Mouse (Mus musculus) NIH3T3 (cell line): ENCODE measurements around the gene Cfdp1.

Experiments
- DNase-seq: peaks from one replicate; pipeline ENCODE4 v3.0.0-alpha.2; 2012; ENCODE audit warnings: low read depth

The Cfdp1 gene

DNA sequence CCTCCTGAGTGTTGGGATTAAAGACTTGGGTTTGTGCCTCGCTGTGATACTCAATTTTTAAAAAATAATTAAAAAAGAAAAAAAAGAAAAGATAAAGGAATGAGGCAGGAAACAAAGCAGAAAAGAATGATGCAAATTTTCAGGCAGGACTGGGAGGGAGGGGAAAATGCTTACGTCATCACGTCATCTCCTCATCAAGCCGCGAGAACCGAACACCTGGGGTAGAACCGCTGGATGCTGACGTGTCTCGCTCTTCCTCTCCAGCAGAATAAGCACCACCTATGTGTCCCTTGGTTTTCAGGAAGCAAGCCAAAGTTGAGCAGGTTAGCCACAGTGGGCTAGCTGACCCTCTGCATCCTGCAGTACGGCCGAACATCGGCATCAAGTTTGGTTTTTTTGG, 1.9 kb upstream of the Cfdp1 start:
- DNase-seq, result no peak

DNA sequence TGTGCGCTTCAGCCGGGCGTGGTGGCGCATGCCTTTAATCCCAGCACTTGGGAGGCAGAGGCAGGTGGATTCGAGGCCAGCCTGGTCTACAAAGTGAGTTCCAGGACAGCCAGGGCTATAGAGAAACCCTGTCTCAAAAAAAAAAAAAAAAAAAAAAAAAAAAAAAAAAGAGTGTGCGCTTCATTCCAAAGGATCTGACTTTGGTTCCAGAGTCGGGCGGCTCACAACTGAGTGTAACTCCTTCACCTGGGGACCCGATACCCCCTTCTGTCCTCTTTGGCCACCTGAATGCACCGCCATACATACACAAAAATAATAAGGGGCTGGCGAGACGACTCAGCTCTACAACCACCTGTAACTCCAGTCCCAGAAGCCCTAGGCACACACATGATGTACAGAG, 872 bp downstream of the Cfdp1 start:
- DNase-seq, result peak; percentile 2

DNA sequence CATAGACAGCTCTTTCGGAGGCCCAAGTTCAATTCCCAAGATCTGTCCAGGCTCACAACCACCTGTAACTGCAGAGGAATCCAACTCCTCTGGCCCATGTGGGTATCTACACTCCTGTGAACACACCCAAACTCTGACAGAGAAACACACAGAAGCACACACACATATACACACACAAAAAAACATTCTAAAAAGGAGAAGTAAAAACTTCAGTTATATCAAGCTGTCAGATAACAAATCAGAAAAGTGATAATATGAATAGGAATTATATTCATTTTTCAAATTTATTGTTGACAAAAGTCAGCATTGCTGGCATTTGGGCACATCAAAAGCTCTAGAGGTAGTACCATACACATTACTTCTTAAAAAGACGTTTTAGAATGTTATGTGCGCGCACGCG, 7.3 kb downstream of the Cfdp1 start:
- DNase-seq, result no peak

DNA sequence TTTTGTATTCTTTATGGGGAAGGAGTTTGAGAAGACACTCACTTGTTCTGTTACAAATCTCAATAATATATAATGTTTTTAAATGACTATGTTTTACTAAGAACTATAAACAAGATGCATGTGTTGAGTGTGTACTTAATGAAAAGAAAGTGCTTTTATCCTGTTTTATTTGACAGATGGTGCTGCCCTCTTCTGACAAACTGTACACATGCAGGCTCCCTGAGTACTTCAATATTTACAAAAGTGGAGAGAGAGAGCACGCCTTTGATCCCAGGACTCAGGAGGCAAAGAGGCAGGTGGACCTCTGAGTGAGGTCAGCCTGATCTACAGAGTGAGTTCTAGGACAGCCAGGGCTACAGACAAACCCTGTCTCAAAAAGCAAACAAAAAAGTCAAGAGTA, 18.6 kb downstream of the Cfdp1 start:
- peak; percentile 68 for DNase-seq

DNA sequence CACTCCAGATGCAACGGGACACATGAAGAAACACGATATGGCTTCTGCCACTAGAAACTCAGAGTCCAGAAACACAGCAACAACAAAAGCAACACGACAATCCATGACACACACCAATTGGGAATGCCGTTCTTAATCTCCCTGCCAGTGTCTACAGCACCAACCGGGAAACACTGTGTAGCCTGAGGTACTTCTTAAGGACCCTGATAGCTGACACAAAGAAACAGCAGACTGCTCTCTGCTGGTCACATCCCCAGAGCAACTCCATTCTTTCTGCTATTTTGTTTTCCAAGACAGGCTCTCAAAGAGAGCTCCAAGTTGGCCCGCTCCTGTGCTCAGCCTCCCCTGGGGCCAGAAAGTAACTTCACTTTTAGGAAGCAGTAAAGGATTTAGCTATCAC, 20.1 kb downstream of the Cfdp1 start:
- no peak for DNase-seq

DNA sequence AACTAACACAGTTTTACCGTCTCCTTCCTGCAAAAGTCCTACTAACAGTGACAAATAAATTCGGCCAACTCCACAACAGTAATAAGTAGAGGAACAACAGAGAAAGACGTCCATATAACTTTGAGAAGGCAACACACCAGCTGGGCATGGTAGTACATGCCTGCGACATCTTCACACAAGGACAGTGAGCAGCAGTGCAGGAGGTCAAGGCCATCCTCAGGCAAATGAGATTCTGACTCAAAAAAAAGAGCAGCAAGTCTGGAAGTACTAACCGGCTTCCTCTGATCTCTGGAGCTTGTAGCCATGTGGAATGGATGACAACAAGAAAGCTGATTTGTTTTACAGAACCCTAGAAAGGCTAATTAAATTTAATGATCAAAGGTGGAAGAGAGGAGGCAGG, 21.1 kb downstream of the Cfdp1 start:
- no peak for DNase-seq

DNA sequence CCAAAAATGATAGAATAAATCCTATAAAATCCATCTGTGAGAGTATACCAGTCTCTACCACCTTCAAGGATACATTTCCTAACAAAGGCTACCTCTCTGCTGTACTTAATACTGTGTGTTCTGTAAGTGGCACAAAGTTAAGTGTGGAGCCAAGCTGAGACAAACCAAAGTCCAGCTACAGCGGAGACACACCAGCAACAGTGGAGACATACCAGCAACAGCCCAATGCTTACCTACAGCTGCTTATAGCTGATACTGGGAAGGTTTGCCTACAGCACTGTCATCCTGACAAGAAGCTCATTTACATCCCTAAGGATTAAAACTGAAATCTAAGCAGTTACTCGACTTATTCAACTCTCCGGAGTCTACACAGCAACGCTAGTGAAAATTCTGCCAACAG, 22.1 kb downstream of the Cfdp1 start:
- no peak for DNase-seq

DNA sequence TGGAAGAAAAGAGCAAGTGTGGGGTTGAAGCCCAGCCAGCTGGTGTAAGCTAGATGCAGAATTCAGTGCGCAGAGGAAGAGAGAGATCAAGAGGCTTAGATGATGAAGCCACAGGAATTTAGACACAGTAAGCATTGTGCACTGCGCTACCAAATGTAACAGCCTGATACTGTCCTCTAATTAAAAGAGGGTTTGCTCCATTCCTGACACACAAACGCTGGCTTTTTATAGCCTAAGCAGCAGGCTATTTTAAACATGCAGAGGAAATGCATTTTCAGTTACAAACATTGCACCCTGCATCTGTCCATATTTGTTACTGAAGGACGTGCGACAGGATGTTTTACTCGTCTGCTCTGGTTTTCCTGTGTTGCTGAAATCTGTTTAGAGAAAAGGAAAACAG, 25.5 kb downstream of the Cfdp1 start:
- no peak for DNase-seq

DNA sequence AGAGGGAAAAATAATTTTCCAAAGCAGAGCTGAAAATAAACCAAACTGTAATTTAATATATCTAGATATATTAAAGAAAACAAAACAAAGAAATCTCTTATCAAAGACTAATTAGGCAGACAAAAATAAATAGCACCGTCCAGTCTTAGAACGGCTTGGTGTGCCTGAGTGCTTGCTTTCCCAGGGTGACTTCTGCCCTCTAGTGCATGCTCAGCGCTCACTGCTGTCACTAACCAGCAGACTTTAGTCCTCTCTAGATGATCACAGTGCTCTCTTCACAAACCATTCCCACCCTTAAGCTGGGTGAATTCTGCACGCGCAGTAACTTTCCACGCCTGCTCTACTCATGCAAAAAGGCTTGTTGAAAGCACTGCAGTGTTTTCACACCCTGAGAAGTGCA, 28.9 kb downstream of the Cfdp1 start:
- peak; percentile 30 for DNase-seq

DNA sequence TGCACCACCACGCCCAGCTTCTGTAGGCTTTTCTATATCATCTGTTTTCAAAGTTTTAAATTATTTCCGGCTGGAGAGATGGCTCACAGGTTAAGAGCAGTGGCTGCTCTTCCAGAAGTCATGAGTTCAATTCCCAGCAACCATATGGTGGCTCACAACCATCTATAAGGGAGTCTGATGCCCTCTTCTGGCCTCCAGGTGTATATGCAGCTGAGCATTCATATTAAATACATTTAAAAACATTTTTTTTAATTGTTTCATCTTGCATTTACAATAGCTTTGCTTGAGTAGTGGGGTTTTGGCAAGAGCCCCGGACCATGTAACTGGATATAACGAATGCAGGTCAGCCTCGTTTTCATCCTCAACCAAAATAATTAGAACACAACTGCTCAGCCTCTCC, 29.8 kb downstream of the Cfdp1 start:
- DNase-seq, result peak; percentile 20

DNA sequence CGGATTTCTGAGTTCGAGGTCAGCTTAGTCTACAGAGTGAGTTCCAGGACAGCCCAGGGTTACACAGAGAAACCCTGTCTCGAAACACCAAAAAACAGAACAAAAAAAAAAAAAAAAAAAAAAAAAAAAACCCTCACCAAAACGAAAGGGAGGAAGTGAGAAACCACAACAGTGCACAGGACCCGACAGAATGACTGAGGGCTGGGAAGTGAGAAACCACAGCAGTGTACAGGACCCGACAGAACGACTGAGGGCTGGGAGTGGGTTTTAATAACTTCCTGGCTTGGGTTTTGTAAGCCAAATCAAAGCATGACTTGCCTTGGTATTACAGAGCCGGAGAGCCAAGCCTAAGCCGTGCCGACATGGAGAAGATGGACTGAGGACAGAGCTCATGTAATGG, 32.9 kb downstream of the Cfdp1 start:
- no peak for DNase-seq

DNA sequence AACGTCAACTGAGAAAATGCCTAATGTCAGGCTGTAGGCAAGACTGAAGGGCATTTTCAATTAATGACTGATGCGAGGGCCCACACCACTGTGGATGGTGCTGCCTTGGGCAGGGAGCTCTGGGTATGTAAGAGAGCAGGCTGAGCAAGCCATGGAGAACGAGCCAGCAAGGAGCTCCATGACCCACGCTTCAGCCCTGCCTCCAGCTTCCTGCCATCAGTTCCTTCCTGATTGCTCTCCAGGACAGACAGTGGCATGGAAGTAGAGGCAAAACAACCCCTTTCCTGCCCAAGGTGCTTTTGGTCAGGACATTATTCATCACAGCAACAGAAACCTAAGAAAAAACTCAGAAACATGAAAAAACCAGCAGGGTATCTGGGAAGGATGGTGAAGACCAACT, 33.4 kb downstream of the Cfdp1 start:
- no peak for DNase-seq

DNA sequence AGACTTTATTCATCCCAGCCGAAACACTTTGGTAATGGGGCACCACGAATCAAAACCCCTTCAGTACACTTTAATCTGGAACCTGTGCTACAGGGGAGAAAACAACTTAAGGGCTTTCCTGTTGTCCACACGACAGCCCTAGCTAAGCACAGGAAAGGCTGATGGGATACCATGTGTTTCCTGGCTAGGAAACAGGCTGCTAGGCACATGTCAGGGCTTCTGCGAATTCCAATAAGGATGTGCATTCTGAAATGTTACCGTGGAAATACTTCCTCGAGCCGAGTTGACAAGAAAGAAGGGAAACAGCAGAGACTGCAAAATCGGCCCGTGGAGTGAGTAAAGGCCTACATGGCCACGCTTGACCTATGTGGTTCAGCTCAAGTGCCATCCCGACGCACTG, 34.1 kb downstream of the Cfdp1 start:
- DNase-seq, result no peak

DNA sequence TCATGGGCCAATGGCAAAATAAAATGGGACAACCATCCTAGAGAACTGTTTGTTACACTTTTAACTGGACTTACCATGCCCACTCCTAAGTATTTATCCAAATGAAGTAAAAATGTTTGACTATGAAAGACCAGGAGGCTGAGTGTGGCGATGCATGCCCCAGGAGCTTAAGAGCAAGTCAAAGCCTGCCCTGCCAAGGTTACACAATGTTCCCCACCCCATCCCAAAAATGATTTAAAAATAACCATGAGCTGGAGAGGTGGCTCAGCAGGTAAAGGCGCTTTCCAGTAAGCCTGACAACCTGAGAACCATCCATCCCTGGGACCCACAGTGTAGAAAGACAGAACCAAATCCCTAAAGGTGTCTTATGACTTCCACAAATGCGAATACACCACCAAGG, 35.5 kb downstream of the Cfdp1 start:
- no peak for DNase-seq

DNA sequence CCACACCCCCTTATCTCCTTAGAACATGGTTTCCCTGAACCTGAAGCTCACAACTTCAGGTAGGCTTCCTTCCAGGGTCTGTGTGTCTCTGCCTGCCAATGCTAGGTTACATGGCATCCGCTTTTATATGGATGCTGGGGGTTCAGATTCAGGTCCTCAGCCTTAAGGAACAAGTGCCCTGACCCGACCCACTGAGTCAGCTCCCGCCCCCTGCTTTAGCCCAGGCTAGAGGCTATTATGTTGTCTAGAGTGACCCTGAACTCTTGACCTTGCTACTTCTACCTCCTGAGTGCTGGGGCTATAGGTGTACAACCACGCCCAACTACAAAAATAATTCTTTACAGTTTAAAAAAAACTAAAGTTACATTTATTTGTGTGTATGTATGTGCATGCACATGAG, 39.0 kb downstream of the Cfdp1 start:
- DNase-seq, result no peak

DNA sequence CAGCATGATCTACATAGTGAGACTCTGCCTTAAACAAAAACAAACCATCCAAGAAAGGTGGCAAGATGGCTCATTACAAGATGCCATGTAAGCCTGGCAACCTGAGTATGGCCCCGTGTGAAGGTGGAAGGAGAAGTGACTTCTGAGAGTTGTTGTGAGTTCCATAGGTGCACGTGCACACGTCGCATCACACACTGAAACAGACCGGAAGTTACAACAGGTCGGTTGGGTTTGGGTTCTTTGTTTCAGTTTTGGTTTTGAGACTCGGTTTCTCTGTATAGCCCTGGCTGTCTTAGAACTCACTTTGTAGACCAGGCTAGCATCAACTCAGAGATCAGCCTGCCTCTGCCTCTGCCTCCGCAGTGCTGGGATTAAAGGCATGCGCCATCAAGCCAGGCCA, 40.3 kb downstream of the Cfdp1 start:
- no peak for DNase-seq

DNA sequence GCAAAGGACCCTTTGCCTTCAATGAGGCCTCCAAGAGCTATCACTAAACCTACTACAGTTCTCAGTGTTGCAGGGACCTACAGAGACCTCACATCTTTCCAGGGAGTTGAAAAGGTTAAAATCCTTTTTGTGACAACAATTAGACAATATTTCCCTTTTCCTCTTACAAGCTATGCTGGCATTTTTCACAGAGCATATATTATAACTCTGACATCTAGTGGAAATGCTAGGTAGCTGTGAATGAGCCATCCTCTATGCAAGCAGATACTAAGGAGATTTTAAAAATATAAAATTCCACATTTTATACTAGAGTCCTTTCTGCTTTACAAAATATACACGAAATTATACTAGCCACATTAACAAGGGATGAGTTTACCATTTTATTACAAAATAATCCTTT, 41.3 kb downstream of the Cfdp1 start:
- DNase-seq, result peak; percentile 38

DNA sequence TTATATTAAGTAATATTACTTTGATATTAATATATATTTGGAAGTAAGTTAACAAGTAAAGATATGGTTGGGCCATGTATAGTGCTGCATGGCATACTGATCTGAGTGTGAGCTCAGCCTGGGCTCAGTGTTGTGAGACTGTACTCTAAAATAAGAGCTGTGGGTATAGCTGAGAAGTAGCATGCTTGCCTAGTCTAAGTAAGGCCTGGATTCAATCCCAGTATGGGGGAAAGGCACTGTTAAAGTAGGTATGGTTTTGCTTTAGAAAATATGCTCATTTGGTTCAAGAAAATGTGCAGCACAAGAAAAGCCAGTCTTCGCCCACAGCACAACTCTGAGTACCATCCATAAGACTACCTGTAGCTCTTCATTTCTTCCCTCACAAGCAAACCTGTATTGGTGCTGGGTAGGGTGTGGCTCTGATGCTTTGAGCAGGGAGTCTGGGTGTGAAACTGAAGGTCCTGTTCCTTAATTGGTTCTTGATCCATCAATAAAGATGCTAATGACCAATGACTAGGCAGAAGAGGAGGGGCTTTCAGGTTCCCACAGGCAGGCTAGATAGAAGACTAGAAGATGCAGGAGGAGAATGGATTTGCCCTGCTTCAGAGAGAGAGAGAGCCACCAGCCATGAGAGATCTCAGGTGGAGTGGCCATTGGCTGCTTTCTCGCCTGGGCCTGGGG, 43.3 kb downstream of the Cfdp1 start:
- no peak for DNase-seq

DNA sequence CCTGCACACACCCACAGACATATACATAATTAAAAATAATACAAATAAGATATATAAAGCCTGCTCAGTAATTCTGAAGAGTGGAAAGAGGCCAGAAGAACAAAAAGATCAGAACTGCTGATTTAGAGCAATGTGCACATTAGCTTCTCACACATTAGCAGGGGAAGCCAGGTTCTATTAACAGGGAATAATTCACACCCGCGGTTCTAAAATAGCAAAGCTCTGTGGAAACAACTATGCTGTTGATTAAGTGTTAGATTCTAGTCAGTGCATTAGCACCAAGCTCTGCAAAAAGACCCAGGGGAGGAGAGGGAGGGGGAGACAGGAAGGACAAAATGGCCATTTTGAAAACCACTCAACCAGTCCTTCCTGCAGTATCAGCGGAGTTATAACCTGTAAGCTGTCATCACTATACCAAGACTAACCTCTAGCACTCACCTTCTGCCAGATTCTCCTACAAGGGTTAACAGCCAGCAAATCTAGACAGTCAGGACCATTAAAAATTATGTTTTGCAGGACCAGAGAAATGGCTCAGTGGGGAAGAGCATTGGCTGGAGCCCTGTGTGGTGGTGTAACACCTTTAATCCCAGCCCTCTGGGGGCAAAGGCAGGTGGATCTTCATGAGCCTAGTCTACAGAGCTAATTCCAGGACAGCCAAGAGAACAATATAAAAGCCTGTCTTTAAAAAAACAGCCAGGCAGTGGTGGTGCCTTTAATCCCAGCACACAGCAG, 45.0 kb downstream of the Cfdp1 start:
- DNase-seq, result no peak

DNA sequence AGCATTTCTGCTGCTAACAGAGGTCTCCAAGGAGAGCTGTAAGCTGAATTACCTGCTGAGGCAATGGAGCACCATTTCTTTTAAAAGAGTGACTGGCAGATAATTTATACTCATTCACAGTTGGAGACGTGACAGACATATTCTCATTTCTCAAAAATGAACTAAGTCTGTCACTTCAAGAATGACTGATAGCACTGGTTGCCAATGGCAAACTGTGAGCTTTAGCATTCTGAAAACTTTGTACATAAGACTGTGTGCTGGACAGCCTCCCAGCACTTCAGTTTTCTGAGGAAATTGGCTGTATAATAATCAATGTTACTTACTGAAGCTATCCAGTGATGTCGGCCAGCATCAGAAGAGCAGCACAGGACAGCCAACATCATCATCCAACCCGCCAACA, 46.1 kb downstream of the Cfdp1 start:
- DNase-seq, result no peak

DNA sequence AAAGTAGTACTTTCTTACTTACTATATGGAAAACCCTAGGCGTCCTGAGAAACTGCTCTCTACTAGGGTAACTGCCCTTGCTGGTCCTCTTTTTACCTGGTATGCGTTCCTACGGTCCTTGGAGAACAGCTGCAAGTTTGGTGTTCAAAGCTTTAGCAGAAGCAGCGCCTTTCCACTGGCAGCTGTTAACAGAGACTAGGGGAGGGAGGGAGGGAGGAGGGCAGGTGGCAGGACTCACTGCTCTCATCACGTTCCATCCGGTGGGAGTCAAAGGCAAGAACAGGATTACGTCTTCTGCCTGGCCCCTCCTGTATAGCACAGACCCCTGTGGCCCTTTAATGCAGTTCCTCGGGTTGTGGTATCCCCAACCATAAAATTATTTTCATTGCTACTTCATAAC, 50.7 kb downstream of the Cfdp1 start:
- no peak for DNase-seq

DNA sequence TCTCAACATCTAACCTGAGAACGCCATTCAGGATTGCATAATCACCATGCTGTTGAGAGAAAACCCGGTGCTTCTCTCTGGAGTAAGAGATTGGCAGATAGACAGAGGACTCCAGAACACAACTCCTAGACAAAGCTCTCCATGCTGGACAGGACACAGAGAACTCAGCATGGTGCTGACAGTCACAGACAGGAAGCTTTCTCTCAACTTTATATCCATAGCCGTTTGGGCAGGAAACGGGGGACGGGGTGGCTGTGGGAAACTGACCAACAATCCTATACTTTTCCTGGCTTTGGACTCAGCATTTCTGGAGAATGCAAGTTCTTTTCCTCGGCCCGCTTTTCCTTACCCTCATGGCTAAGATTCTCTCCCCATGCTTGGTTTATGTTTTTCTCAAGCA, 51.8 kb downstream of the Cfdp1 start:
- DNase-seq, result no peak

DNA sequence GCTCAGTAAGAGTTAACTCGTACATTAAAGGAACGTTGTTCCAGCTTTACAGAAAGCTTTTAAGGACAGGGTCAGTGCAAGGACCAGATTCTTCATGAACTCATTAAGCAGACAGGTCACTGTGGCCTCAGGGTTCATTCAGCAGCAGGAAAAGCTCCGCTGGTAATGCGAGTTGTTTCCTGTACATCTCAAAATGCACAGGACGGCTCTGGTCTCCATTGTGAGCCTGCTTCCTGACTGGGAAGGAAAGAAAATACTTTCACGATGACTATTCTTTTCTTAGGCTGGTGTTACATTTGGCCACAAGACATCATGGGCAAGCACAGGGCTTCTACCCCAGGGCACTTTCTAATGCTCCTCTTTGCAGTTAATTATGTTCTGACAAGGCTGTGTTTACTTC, 52.6 kb downstream of the Cfdp1 start:
- no peak for DNase-seq

DNA sequence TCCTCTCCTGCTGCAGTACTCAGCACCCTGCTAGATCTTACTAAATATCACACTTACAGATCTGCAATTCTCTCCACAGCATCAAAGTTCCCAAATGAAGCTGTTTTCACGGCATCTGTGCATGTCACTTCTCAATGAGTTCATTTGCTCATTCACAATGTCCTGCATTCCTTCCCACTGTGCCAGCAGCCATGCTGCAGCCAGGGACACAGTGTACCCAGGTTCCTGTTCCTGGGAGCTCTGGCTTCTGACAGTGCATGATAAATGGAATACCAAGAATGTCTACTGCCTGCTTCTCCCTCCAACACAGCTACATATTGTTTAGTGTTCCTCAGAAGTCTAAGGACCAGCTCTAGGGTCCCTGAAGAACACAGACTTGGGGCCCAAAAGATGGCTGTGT, 57.6 kb downstream of the Cfdp1 start:
- no peak for DNase-seq
